Mouse (Mus musculus) hindbrain, embryonic 10.5 days (tissue): ENCODE data around the gene 1810043G02Rik. TPM values are rescaled to one million over a fixed set of nuclear protein-coding genes. Genes with fewer than 3 reads are reported as not detected.
A peak's percentile ranks its signal among the peaks of the same experiment; 100 is the strongest.

Source experiments
- DNase-seq: peaks from one replicate; pipeline ENCODE4 v3.0.0-alpha.2; 2017; ENCODE audit warnings: low spot score
- H3K27ac ChIP-seq: fragments of 300-500 bp; sonication (generic); 2 replicates; pipeline ENCODE4 v1.5.1; 2016; ENCODE audit warnings: mild to moderate bottlenecking, moderate library complexity
- H3K27me3 ChIP-seq: fragments of 300-500 bp; sonication (generic); 2 replicates; pipeline ENCODE4 v1.6.1; 2016; ENCODE audit warnings: mild to moderate bottlenecking; ENCODE audit not compliant: poor library complexity, insufficient read depth, severe bottlenecking
- H3K36me3 ChIP-seq: fragments of 300-500 bp; sonication (generic); 2 replicates; pipeline ENCODE4 v1.6.1; 2016; ENCODE audit warnings: mild to moderate bottlenecking, moderate library complexity
- H3K4me1 ChIP-seq: fragments of 300-500 bp; sonication (generic); replicated peaks from 2 replicates; pipeline ENCODE4 v1.6.1; 2016; ENCODE audit warnings: mild to moderate bottlenecking
- H3K4me3 ChIP-seq: fragments of 300-500 bp; sonication (generic); 2 replicates; pipeline ENCODE4 v1.5.1; 2016; ENCODE audit warnings: mild to moderate bottlenecking, moderate library complexity
- H3K9me3 ChIP-seq: fragments of 300-500 bp; sonication (generic); 2 replicates; pipeline ENCODE4 v1.6.1; 2016; ENCODE audit warnings: mild to moderate bottlenecking, moderate library complexity
- WGBS: fragments of 180-500 bp; shearing (Covaris S2); methylation state at CpG from one replicate; pipeline ENCODE4 v1.1.7; 2016; 5-methylcytosine and 5-hydroxymethylcytosine counted together
- polyA plus RNA-seq: library from polyadenylated mRNA; unstranded; fragments of >200 nt; fragmentation: Nextera tagmentation; extraction: Ambion mirVana; gene quantifications from 2 replicates; pipeline ENCODE4 v1.2.1, GENCODE M21; 2016

1810043G02Rik gene
- polyA plus RNA-seq, 1 experiment from 2014 or later = 40.7 TPM

DNA sequence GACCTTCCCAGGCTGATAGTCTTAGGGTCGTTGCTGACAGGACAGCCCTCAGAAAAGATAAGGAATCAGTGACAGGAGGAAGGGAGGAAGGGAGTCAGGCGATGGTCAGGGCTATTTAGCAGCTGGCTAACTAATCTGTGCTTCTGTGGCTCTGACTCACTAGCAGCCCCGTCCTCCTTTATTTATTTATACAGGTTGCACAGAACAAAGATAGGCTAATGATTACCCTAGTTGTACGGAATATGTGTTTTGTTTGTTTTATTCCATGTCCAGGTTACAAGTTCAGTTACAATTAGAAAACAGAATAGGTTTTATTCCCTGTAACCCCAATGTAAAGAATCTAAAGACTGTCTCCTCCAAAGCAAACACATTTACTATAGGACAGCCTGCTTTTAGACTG is 2.7 kb upstream of the 1810043G02Rik start:
- Histone ChIP-seq H3K27me3 (peaks cover 9% of the 10 kb centered on the region), H3K27ac (no peak overlapping the region), H3K36me3 (peaks cover 10% of the 10 kb centered on the region), H3K4me1 (peaks cover 19% of the 10 kb centered on the region), H3K9me3 (no peaks in the 10 kb centered on the region), H3K4me3 (no peak overlapping the region)
- DNase-seq = no peak
- 63% methylated on average over 4 of the region's 4 CpGs for WGBS

DNA sequence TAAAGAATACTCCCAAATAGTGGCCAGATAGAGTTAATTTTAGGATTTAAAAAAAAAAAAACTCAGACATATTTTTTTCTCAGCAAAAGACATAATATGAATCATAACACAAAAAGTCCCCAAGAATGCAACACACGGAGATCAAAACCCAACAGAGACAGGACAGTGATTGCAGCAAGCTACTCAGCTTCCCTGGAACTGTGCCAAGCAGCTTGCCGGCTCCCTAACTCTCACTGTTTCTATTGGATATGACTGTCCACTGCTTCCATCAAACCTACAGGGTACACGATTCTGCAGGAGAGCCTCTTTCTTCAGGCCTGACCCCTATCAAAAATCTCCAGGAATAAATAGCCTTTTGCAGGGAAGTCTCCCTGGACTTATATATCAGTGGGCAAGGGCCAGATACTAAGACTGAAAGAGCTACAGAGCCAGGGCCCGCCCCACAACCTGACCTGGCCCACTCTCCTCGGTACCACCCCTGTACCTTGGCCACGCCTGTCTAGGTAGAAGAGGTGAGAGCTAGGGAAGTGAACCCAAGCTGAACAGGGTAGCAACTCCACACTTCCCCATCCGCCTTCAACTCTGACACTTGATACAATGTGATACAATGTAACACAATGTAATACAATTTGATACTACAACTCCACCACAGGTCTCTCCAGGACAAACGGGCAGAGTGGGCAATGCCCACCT is 1.7 kb upstream of the 1810043G02Rik start:
- no peak for DNase-seq
- no peak overlapping the region for H3K27ac ChIP-seq
- peaks cover 20% of the 10 kb centered on the region for H3K36me3 ChIP-seq
- WGBS = 81% methylated on average over 8 of the region's 8 CpGs
- peaks cover 19% of the 10 kb centered on the region for H3K4me1 ChIP-seq
- no peaks in the 10 kb centered on the region for H3K9me3 ChIP-seq
- H3K27me3 ChIP-seq = no peaks in the 10 kb centered on the region
- no peak overlapping the region for H3K4me3 ChIP-seq

DNA sequence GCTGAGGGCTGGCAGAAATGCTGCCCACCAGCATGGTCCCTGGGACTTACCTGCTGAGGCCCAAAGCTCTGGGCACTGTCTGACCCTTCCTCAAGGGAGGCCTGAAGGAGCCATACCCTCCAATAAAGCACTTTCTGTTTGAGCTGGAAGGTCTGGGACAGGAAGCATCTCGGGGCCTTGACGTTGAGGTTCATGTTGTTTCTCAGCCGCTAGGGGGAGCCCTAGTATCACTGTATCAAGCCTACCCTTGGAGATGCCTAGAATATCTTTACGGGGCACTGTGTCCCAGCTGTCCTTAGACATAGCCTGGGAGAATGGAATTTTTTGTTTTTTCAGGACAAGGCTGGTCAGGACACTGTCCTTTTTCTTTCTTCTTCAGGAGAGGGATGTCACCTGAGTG is 6.3 kb downstream of the 1810043G02Rik start:
- H3K4me3 ChIP-seq = no peak overlapping the region
- H3K27me3 ChIP-seq = no peaks in the 10 kb centered on the region
- H3K9me3 ChIP-seq = no peaks in the 10 kb centered on the region
- no peak overlapping the region for H3K27ac ChIP-seq
- H3K36me3 ChIP-seq = peaks cover 80% of the 10 kb centered on the region
- 4% methylated on average over 4 of the region's 4 CpGs for WGBS
- peak; percentile 74 for DNase-seq
- peaks cover 6% of the 10 kb centered on the region for H3K4me1 ChIP-seq

- no peak overlapping the region for H3K27ac ChIP-seq
- no peaks in the 10 kb centered on the region for H3K27me3 ChIP-seq
- WGBS = 78% methylated on average over 5 of the region's 5 CpGs
- H3K36me3 ChIP-seq = peaks cover 80% of the 10 kb centered on the region
- H3K9me3 ChIP-seq = no peaks in the 10 kb centered on the region
- no peak overlapping the region for H3K4me3 ChIP-seq
- H3K4me1 ChIP-seq = 0 out of 2 replicates have a peak, but pooled peaks cover 3% of the 10 kb centered on the region
- DNase-seq = no peak
Measured at GRCm38 (mm10) chr10:77985775-77986174, 7.5 kb downstream of the 1810043G02Rik start.

- H3K27ac ChIP-seq = no peak overlapping the region
- H3K27me3 ChIP-seq = no peaks in the 10 kb centered on the region
- H3K4me1 ChIP-seq = no peaks in the 10 kb centered on the region
- H3K9me3 ChIP-seq = no peaks in the 10 kb centered on the region
- WGBS = 91% methylated on average over 3 of the region's 3 CpGs
- peaks cover 99% of the 10 kb centered on the region for H3K36me3 ChIP-seq
- H3K4me3 ChIP-seq = no peak overlapping the region
- DNase-seq = no peak
Measured at GRCm38 (mm10) chr10:77995639-77996038, 17.3 kb downstream of the 1810043G02Rik start.

- DNase-seq = no peak
- Histone ChIP-seq H3K9me3 (no peaks in the 10 kb centered on the region), H3K4me1 (peaks cover 8% of the 10 kb centered on the region), H3K36me3 (peaks cover 94% of the 10 kb centered on the region), H3K27me3 (no peaks in the 10 kb centered on the region), H3K4me3 (no peak overlapping the region), H3K27ac (no peak overlapping the region)
- 89% methylated on average over 5 of the region's 5 CpGs for WGBS
Measured at GRCm38 (mm10) chr10:78000200-78000599, 21.9 kb downstream of the 1810043G02Rik start.

- Histone ChIP-seq H3K4me3 (no peak overlapping the region), H3K36me3 (peaks cover 89% of the 10 kb centered on the region), H3K4me1 (peaks cover 24% of the 10 kb centered on the region), H3K9me3 (no peaks in the 10 kb centered on the region), H3K27ac (no peak overlapping the region), H3K27me3 (no peaks in the 10 kb centered on the region)
- no peak for DNase-seq
- 95% methylated on average over 11 of the region's 11 CpGs for WGBS
Measured at GRCm38 (mm10) chr10:78001796-78002195, 23.5 kb downstream of the 1810043G02Rik start.

DNA sequence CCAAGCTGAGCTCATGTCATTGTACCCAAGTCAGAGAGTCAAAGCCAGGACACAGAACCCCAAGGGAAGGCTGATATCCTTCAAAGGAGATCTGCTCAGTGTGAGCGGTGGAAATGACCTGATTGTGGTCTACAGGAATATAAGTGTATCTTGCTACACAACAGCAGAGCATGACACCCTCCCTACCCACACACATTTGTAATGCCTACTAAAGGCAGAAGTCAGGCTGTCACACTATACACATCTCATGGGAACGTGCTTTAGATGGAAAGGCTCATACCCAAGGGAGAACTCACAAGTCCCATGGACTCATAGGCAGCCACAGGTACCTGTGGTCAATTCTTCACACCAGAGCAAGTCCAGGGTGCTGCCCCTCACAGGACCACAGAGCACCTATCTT is 24.0 kb downstream of the 1810043G02Rik start:
- H3K36me3 ChIP-seq = peaks cover 84% of the 10 kb centered on the region
- no peak overlapping the region for H3K27ac ChIP-seq
- WGBS = 93% methylated on average over 2 of the region's 2 CpGs
- H3K27me3 ChIP-seq = no peaks in the 10 kb centered on the region
- DNase-seq = no peak
- no peaks in the 10 kb centered on the region for H3K9me3 ChIP-seq
- peaks cover 29% of the 10 kb centered on the region for H3K4me1 ChIP-seq
- no peak overlapping the region for H3K4me3 ChIP-seq

- peaks cover 52% of the 10 kb centered on the region for H3K4me1 ChIP-seq
- H3K27ac ChIP-seq = no peak overlapping the region; the same call in 1 of the 2 replicates
- H3K36me3 ChIP-seq = peaks cover 61% of the 10 kb centered on the region
Measured at GRCm38 (mm10) chr10:78004479-78005100, 26.3 kb downstream of the 1810043G02Rik start.

GRCm38 (mm10) chr10:78005791-78006438 is 27.6 kb downstream of the 1810043G02Rik start:
- Histone ChIP-seq H3K27ac (peak overlapping the region; percentile 98), H3K9me3 (no peaks in the 10 kb centered on the region), H3K27me3 (0 out of 2 replicates have a peak, but pooled peaks cover 2% of the 10 kb centered on the region), H3K4me3 (no peak overlapping the region; the same call in 1 of the 2 replicates), H3K4me1 (peaks cover 61% of the 10 kb centered on the region), H3K36me3 (peaks cover 48% of the 10 kb centered on the region)
- no peak for DNase-seq
- 92% methylated on average over 4 of the region's 4 CpGs for WGBS

More at GRCm38 (mm10) chr10:78004479-78005100, 26.3 kb downstream of the 1810043G02Rik start:
- DNase-seq = no peak
- WGBS = 91% methylated on average over 3 of the region's 3 CpGs
- no peaks in the 10 kb centered on the region for H3K9me3 ChIP-seq
- 0 out of 2 replicates have a peak overlapping the region, but pooled peaks have one; percentile 16 for H3K4me3 ChIP-seq
- H3K27me3 ChIP-seq = no peaks in the 10 kb centered on the region

- peaks cover 61% of the 10 kb centered on the region for H3K4me1 ChIP-seq
- 59% methylated on average over 7 of the region's 7 CpGs for WGBS
- no peaks in the 10 kb centered on the region for H3K9me3 ChIP-seq
- peak overlapping the region; percentile 98 for H3K27ac ChIP-seq
- peaks cover 35% of the 10 kb centered on the region for H3K36me3 ChIP-seq
- DNase-seq = no peak
- peak overlapping the region; percentile 31 for H3K4me3 ChIP-seq
- H3K27me3 ChIP-seq = 0 out of 2 replicates have a peak, but pooled peaks cover 3% of the 10 kb centered on the region
Measured at GRCm38 (mm10) chr10:78007203-78007602, 28.9 kb downstream of the 1810043G02Rik start.

- Histone ChIP-seq H3K4me1 (peaks cover 61% of the 10 kb centered on the region), H3K4me3 (peak overlapping the region; percentile 87), H3K27me3 (0 out of 2 replicates have a peak, but pooled peaks cover 3% of the 10 kb centered on the region), H3K36me3 (peaks cover 27% of the 10 kb centered on the region), H3K27ac (peak overlapping the region; percentile 98), H3K9me3 (no peaks in the 10 kb centered on the region)
- DNase-seq = no peak
- 75% methylated on average over 3 of the region's 3 CpGs for WGBS
Measured at GRCm38 (mm10) chr10:78008169-78008568, 29.8 kb downstream of the 1810043G02Rik start.
